Mouse (Mus musculus) layer of hippocampus, adult 18-20 months (tissue): ENCODE results near the gene Sp140. TPM values are rescaled to one million over a fixed set of nuclear protein-coding genes. Genes with fewer than 3 reads are reported as not detected.
A peak's percentile ranks its signal among the peaks of the same experiment; 100 is the strongest.
"Not testable (repeated sequence)": the region's sequence is repeated elsewhere in the genome, so short reads cannot be mapped to it uniquely, and the experiment has no call there.

Experiments
- DNase-seq, 2 experiments: peaks; one replicate each; pipeline ENCODE4 v3.0.0; 2022; ENCODE audit warnings: low spot score in 2 of 2
- long read RNA-seq: library from polyadenylated mRNA; stranded (forward); transcript quantifications from one replicate; pipeline ENCODE4 v2.0.0, GENCODE M21; 2021
- total RNA-seq, 2 experiments: library from RNA; stranded (reverse); gene quantifications; 2 replicates each; pipeline ENCODE4 v1.2.3; 2021

The Sp140 gene
- total RNA-seq = 1 to 10 TPM in 1 of 2 experiments, under 1 TPM in 1; 0.79 to 2.1 TPM
- long read RNA-seq, partial matches to known transcripts = 0 of 1 reads
- long read RNA-seq, other reads (novel, unspliced or antisense) = 1 of 1 reads

DNA sequence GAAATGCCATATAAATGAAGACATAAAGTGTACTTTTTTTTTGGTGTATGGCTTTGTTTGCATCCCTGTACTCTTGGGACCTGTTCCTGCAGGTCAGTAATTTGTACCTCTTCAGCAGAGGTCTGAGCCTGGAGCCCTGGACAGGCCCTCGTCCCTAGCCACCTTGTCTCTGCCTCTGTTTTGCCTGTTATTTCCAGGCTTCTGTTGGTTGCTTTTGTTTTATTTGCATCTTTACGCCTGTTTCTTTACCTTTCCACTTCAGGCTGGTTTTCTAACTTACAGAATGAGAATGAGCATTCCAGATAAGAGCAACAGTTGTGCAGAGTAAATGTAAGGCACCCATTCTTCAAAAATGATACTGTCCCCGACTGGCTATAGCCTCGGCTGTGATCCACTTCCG lies at the start of gene Sp140:
TSS of gene Sp140 (plus strand) at position 301 of the 400 bp plus-strand sequence.
- not testable (repeated sequence) for DNase-seq

DNA sequence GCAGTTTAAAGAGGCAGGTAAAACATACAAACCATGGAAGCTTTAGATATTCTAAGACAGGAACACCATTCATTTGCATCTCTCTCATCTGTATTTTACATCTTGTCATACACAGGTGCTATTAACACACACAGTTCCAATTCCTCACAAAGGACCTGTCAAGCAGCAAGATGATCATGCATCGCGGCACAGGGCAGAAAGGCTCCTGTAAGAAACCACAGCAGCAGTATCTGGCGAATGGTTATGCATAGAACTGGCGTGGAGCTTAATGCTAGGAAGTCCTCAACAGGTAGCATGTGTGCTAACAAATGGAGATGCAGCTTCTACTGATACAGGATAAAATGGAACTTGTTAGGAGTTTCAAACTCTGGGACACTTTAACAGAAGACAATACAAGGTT lies 44.9 kb upstream of the Sp140 start:
- peak in 1 of 2 experiments; percentile 31 for DNase-seq

DNA sequence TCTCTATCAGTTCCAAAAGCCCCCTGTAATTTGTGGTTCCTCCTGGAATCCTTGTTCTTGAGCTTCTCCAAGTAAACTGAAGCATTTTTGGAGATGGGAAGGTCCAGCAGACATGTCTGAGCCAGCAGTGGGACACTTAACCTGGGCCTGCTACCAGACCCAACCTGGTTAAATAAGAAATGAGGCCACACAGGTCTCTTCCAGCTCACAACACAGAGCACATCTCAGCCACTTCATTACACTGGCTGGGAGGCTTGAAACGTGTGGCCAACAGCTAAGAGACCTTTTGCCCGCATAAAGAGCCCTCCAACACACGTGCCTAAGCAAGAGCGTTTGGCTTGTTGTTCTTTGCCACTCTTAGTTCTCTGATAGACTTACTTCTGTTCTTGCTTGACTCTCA lies 26.6 kb upstream of the Sp140 start:
- not testable (repeated sequence) for DNase-seq

DNA sequence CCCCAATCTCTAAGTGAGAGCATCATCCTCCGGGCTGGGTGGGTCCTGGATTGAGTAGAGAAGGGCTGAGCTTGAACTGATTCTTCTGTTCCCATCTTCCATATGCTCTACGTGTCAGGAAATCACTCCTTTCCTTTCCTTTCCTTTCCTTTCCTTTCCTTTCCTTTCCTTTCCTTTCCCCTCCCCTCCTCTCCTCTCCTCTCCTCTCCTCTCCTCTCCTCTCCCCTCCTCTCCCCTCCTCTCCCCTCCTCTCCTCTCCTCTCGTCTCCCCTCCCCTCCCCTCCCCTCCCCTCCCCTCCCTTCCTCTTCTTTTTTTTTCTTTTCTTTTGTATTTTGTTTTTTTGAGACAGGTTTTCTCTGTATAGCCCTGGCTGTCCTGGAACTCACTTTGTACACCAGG lies 24.8 kb upstream of the Sp140 start, which contains the start of gene G530012D18Rik:
TSS of gene G530012D18Rik (plus strand) at position 301 of the 400 bp plus-strand sequence.
- not testable (repeated sequence) for DNase-seq

DNA sequence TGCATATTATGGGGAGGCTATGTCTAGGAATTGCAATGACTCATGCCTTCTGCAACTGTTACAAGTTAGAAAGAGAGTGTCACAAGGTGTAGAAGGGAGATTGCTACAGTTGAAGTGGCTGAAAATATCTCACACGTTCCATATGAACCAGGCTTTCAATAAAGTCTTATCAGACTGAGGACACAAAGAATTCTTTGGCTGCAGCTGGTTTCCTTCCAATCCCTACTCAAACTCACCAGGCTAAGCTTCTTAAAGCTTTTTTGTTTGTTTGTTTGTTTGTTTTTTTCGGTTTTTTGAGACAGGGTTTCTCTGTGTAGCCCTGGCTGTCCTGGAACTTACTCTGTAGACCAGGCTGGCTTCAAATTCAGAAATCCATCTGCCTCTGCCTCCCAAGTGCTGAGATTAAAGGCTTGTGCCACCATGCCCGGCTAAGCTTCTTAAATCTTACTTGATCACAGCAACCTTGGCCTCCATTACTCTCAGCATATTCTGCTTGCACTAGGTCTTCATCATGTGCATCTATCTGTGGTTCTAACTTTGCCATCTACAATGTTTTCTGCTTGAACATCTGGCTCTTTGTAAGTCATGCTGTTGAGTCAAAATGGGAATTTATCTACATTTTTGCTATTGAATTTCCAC lies 21.7 kb upstream of the Sp140 start:
- not testable (repeated sequence) for DNase-seq

DNA sequence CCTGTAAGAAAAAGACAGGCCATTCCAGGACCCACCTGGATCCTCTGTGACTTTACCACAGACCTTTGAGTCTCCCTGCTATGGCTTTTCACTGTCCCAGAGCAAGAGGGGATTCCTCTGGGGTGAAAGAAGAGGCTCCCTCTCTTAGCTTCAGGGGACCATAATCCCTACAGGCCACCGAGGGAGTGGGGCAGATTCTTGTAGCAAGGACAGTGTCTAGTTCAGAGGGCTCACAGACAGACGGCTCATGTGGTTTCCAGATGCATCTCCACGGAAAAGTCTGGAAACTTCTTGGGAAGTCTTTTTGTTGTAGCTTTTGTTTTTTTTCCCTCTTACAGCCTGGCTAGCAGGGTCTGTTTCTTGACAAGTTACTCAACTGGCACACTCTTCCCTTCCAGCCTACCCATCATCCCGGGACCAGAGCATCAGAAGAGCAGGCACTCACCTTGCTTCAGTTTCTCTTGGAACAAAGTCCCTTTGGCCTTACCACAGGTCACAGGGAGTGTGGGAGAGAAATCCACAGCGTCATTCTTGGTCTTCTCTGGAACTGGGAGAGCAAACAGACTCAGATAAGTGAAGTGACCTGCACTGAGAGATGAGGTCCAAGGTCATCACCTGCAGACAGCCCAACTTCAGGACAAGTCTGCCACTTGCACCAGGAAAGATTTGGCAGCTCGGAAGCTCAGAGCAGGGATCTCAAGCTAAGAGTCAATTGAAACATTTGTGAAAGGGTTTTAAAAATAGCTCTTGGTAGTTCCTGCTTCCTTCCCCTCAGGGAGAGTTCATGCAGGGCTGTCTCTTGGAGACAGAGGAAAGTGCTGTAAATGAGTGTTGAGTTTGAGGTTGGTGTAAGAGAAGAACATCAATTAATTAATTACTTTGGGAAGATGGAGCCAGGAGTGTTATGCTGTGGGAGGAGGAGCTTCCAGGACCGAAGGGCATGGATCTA lies 20.7 kb upstream of the Sp140 start:
- not testable (repeated sequence) for DNase-seq

DNA sequence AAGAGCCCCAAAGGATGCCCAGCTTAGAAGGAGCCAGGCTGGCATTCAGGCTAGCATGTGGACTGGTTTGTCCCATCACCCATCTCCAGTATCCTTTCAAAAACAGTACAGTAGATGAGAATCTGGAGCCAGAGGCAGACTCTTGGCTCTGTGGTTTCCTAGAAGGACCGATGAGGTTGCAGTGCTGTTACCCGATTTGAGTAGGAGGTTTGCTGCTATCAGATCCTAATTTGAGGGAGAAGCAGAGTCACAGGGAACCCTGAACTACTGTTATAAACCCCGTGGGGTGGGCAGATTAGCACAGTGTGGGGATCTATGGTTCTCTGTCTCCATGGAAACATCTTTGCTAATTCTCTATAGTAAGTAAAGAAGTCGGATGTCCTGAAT lies 20.0 kb upstream of the Sp140 start:
- not testable (repeated sequence) for DNase-seq

DNA sequence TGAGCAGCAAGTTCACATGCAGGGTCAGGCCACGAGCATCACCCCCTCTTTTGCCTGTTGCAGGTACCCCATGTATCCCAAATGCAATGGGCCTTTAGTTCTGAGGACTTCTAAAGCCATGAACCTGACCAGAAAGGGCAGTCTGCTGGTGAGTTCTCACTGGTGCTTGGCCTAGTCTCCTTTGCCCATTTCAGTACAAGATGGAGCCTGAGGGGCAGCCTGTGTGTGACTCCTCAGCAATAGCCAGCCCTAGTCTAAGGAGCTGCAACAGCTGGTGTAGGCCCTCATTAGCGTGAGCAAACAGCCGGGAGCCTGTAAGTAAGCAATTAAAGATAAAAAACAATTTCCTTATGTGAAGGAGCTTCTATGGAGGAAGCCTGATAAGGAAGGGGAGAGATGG lies 19.6 kb upstream of the Sp140 start:
- not testable (repeated sequence) for DNase-seq

DNA sequence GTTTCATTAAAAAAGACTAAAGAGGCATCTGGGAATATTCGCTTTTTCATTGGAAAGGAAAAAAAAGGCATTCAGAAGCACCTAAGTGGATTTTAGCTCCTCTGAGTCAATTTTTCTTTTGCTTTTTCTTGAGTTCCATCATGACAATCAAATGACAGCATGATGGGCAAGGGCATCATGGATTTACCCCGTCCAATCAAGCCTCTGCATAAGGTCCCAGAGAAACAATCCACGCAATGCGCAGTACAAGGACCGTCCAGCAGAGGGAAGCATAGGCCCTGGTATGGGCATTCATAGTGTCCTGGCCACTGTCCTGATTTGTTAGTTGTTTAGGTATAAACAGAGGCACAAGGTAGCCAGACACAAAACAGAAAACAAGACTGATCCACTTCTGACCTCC lies 18.7 kb upstream of the Sp140 start:
- not testable (repeated sequence) for DNase-seq

DNA sequence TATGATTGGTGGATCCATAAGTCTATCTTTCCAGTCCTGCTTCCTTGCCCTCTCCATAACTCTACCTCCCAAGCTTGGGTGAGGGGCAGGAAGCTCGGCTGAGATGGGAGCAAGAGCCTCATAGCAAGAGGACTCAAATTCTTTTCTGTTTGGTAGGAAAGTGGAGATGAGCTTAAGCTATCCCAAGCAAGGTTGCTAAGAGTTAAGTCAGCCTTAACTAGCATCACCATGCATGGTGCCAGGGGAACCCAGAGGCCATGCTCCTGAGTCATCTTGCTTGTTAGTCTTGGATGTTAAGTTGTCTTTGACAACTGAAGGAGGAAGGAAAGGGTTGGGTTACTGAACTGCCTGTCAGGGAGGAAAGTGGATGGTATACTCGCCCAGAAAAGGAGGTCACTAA lies 11.5 kb upstream of the Sp140 start:
- DNase-seq = not testable (repeated sequence)

DNA sequence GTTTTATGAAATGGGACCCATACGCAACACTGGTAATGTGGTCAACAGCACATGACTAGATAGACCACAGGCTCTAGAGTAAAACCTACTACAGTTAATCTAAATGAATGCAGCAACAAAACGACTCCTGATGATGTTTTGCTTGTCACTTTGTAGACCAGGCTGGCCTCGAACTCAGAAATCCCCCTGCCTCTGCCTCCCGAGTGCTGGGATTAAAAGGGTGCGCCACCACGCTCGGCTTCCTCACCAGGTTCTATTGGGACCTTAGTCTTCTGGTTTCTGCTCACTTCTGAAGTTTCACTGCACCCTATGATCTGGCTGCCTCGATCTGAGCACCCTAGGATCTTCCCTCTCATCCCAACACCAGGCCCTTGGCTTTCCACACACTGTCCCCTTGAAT lies 7.7 kb upstream of the Sp140 start:
- DNase-seq = not testable (repeated sequence)

DNA sequence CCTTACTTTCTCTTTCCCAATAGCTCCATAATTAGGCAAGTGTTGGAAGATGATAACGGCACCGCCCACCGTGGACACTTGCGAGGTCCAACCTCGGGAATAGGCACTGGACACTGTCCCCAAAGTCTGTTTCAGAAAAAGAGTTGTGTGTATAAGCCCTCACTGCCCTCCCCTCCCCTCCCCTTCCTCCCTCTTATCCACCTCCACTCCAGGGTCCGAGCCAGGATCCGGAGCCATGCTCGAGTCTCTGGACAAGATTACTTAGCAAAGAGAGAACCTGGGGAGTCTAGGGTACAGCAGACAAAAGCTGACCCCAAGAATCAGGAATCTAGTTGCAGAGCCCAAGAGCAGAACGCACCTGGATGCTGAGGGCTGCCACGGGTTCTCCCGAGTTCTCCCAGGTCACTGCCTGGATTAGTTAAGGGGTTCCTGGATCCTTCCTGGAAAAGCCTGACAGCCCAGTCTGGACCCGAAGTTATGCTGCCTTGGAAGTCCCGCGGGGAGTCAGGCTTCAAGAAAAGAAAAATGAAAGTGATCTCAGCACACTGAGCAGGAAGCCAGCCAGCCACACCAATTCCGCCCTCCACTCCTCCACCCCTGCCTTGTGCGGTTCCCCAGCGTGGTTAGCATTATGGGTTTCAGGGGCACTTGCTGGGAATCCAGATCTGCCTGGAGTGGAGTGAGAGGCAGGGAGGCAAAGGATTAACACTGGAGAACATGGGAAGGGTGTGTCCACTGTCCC lies 1.7 kb upstream of the Sp140 start, which contains the start of gene Sp110:
TSS of gene Sp110 (minus strand) at position 547 of the 742 bp plus-strand sequence.
- not testable (repeated sequence) for DNase-seq

DNA sequence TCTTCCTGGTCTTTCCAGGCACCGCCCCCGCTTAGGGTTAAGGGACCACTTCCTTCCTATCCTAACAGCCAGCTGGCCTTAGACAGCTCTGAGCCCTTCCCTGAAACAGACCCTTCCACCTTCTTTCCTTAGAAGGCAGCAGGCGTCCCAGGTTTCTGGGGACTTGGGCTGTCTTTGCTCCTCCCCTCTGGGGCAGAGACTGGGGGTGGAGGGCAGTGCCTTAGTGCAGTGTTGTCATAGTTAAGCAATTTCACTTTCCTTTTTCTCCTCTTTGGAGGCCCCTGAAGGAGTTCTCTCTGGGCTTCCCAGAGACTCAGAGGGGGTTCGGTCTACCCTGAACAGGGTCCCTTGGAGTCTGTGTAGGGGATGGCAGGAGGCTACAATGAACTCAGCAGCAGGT lies 616 bp downstream of the Sp140 start:
- DNase-seq = not testable (repeated sequence)

DNA sequence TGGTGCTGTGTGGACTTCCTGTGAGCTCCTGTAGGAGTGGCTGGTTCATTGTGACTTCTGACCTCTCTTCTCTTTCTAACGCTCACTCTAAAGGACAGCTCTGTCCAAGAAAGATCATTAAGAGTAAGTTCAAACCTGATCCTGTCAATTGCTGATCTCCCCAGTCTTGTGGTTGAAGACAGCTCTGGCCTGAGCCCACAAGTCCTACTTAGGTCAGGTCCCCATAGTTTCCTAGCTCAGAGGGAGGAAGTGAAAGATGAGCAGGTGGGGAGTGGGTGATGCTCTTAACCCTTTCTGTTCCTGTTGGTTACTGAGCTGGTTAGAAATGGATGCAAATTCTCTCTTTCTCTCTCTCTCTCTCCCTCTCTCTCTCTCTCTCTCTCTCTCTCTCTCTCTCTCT lies 4.2 kb downstream of the Sp140 start:
- DNase-seq = not testable (repeated sequence)

DNA sequence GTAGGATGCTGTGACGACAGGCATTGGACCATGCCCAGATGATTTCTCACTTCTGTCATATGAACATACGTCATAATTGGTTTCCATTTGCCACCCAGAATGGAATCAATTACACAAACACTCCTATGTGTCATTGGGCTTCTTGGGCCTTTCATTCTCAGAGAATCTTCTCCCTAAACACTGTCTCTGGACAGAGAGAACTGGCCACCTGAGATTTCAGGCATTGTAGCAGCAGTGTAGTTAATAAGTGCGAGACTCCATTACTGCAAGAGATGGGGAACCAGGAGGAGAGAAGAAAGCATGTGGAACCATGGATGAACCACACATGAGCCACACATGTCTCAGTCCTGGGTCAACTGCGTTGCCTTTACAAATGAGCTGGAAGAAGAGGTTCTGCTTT lies 8.2 kb downstream of the Sp140 start:
- DNase-seq = not testable (repeated sequence)

DNA sequence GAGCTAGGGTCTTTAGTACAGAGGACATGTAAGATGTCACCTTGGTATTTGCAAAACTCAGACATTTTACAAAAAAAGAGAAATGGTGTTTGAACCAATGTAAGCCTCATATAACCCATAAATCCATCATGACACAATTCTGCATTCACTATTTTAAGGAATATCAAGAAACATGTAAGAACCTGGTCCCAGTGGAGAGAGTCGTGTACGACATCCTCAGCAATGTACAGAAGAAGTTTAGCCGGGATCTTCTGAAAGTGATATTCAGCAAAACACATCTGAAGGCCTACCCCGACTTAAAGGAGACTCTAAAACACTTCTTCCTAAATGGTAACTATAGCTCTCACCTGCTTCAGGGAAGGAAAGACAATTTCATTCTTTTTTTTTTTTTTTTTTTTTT lies 10.4 kb downstream of the Sp140 start:
- not testable (repeated sequence) for DNase-seq

DNA sequence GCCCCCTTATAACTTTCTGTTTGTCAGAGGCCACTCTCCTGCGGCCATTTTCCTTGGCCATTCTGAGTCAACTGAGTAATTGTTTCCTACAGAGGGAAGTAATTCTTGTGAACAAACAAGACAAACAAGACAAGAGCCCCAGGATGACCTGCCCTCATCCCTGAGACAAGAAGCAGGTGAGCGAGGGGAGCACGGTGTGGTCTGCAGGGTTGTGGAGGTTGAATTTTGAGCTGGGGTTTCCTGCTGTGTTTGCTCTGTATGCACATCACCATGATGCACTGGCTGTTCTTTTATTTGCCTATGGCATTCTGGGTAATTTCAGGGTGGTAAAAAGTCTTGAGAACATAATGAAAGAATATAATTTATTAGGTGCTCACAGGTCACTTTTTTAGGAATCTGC lies 14.9 kb downstream of the Sp140 start:
- DNase-seq = not testable (repeated sequence)

DNA sequence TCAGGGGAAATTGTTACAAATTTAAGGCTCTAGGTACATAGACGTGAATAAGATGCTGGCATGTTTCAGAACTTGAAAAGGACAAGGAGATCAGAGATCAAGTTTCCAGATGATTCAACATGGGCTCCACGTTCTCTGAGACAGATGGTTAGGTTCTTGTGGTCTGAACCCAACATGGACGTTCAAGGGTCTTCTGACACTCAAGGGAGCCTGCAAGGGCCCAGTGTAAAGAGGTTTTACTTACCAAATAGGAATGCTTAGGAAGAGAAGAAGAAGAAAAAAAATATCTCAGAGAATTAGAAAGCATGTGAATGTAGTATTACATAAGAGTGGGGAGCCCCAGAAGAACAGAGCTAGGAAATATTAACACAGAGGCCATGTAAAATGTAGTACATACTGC lies 15.6 kb downstream of the Sp140 start:
- DNase-seq = not testable (repeated sequence)

DNA sequence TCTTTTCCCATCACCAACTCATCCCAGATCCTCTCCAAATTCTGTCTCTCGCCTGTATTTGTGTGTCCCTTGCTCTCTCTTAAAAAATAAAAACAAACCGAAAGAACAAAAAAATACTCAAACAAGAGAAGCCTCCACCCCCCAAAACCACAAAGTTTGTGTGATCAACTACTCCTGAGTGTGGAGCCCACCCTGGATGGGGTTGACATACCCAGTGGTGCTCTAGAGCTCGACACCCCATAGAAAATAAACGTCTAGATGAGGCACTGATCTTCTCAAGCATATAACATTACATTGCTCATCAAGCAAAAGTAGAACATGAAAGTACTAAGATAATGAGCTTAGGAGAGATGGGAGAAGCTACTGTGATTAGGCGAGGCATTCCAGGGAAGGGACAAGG lies 17.0 kb downstream of the Sp140 start:
- not testable (repeated sequence) for DNase-seq

DNA sequence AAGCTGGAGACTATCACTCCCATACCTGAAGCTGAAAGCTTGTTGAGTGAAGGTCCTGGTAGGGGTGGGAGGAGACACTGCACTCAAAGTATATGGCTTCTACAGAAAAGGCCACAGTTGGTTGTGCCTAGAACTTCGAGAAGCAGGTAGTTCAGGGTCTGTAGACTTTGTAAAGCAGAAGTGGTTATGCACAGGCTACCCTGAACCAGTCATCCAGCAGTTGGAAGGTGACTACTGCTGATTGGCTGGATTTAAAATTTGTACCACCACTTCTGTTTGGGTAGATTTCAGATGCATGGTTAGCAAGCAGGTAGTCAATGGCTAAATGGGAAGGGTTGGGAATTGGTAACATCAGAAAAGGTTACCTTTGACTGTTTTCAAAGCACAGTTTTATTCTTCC lies 18.5 kb downstream of the Sp140 start:
- DNase-seq = not testable (repeated sequence)

DNA sequence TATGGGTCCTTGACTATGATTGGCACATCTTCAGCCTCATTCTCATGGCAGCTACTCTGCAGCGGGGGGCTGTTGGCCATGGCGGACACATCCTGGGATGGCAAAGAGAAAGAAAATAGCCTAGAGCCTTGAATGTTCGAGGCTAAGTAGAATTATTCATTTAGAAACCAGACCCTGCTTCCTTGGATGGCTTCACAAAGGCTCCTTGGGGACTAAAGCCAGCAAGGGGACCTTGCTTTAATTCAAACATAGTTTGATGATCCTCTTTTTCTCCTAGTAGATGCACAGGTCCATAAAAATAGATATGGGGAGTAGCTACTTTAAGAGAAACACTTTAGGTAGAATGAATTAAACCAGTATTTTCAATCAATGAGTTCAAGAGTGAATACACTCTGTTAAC lies 36.8 kb downstream of the Sp140 start:
- not testable (repeated sequence) for DNase-seq
